Mouse (Mus musculus) gastrocnemius, adult 2 months (tissue): Measurements from ENCODE around the gene Fen1. TPM values are rescaled to one million over a fixed set of nuclear protein-coding genes. Genes with fewer than 3 reads are reported as not detected.
A peak's percentile ranks its signal among the peaks of the same experiment; 100 is the strongest.

Experiments
- DNase-seq: peaks from one replicate; pipeline ENCODE4 v3.0.0; 2022
- H3K27ac ChIP-seq: fragments of 200-600 bp; 2 replicates; pipeline ENCODE4 v1.8.1; 2022; ENCODE audit warnings: mild to moderate bottlenecking
- H3K4me3 ChIP-seq: fragments of 200-600 bp; 2 replicates; pipeline ENCODE4 v1.8.1; 2022; ENCODE audit warnings: mild to moderate bottlenecking, moderate library complexity
- CTCF ChIP-seq: fragments of 200-600 bp; IDR thresholded peaks from 2 replicates; pipeline ENCODE4 v1.8.1; 2022; ENCODE audit warnings: antibody characterized with exemption, mild to moderate bottlenecking, moderate library complexity
- intact Hi-C: fragments of 180-260 bp; cut with DNase I; formaldehyde crosslinking; loops from one replicate; pipeline ENCODE4 v1.15.1; 2025
- long read RNA-seq, 2 experiments: library from polyadenylated mRNA; stranded (forward); transcript quantifications; one replicate each; pipeline ENCODE4 v2.0.0; 2021
- total RNA-seq, 2 experiments: library from RNA; stranded (reverse); gene quantifications; 2 replicates each; pipeline ENCODE4 v1.2.3; 2021

The Fen1 gene
- 1 to 10 TPM; 4.0 to 4.3 TPM for total RNA-seq
- long read RNA-seq, experiment 1, transcript Fen1-201 (2 exons, 2,341 nt) = major isoform, 12 of 18 reads
- long read RNA-seq, experiment 1, partial matches to known transcripts = 0 of 18 reads
- long read RNA-seq, experiment 1, other reads (novel, unspliced or antisense) = 1 of 18 reads
- long read RNA-seq, experiment 2, transcript Fen1-201 (2 exons, 2,341 nt) = major isoform, 10 of 15 reads
- long read RNA-seq, experiment 2, partial matches to known transcripts = 0 of 15 reads
- long read RNA-seq, experiment 2, other reads (novel, unspliced or antisense) = 0 of 15 reads

DNA sequence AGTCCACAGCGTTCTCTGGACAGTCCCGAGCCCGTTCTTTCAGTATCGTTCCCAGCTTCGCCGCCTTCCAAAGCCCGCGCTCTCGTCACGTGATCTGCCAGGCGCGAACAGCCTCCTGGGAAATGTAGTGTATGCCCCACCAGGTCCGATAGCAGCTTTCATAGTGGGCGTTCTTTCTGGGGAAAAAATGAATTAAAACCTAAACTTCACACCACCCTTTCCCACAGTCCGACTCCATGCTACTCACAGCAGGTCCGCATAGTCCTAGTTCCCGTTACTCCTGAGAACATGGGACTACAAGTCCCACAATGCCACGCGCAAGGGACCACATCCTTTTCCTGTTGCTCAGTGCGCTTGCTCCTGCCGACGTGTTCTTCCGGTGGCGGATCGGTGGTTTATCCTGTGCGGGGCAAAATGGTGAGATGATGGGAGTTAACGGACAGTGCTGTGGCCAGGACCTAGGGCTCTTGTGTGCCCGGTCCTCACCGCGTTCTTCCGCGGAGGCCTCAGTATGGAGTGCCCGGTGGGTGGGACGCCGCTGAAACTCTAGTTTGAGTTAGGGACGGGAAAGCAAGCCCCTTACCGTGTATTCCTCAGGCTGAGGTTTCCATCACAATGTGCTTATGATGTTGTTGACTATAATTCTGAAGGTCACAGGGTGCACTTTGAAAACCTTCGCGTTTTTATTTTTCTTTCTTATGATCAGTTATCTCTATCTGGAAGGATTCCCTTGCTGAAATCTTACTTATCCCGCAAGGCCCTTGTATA, at the start of gene Fen1, which contains the start of gene Tmem258:
Gene Fen1, minus strand, starts transcription at position 322 of the 768 bp plus-strand sequence.
Gene Tmem258, plus strand, starts transcription at position 167 of the 768 bp plus-strand sequence.
- no peak for TF ChIP-seq CTCF
- H3K27ac ChIP-seq = peak within 1 kb of the TSS; percentile 97
- DNase-seq = peak; percentile 91
- intact Hi-C loops = no loop called here
- peak within 1 kb of the TSS; percentile 85 for H3K4me3 ChIP-seq

GRCm38 (mm10) chr19:10248128-10248527, 44.2 kb upstream of the Fen1 start:
- Histone ChIP-seq H3K27ac (no peak overlapping the region), H3K4me3 (no peak overlapping the region)
- intact Hi-C loops = no loop called here
- TF ChIP-seq CTCF = no peak
- no peak for DNase-seq

DNA sequence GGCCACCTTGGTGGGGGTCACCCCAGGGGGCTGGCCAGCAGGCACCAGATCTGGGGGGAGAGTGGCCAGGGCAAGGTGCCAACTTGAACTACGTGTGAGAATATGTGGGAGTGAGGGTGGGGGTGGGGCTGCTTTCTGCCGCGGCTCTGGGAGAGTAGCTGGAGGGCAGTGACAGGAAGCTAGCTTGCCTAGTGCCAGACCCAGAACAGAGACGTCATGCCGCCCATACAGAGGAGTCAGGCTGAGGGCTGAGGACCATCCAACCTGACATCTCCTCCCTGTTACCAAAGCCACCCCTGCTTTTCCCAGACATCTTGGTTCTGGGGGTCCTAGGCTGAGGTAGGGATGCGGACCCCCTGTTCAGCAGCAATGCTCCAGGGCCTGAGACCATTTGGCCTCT, 43.2 kb upstream of the Fen1 start:
- Histone ChIP-seq H3K27ac (no peak overlapping the region), H3K4me3 (no peak overlapping the region)
- no peak for DNase-seq
- intact Hi-C loops = no loop called here
- TF ChIP-seq CTCF = no peak

DNA sequence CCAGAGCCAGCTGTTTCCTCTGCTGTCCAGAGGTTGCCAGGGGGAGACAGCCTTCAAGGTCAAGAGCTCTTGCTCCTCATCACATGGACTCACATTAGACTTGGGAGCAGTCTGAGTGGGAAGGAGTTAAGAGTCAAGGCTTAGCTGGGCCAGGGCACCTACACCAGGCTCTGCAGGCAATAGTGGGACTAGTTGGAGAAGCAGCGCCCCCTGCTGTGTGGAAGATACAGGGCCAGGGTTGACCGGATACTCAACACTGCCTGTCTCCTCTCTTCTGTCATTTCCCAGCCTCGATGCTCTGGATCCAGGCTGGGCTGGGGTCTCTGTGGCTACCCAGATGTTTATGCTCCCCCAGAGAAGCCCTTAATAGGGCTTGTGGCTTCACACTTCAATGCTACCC, 40.2 kb upstream of the Fen1 start:
- peak; percentile 58 for TF ChIP-seq CTCF
- Histone ChIP-seq H3K27ac (no peak overlapping the region), H3K4me3 (no peak overlapping the region)
- intact Hi-C loops = no loop called here
- peak; percentile 52 for DNase-seq

DNA sequence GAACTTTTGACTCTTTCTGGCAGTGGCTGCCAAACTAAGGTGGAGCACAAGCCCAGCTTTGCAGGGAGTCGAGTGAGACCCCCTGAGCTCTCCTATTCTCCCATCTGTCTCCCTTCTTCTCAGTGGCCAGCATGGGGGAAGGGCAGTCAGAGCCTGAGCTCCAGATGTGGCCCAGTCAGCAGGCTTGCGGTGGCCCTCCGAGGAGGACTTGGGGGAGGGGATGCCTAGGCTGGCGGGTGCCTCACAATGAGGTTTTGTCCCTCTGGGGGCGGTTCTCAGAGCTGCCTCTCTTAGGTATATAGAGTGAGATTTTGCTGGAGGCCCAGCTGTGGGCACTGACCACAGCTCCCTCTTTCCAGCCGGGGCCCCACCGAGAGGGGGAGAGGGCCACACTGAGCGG, 38.9 kb upstream of the Fen1 start:
- DNase-seq = no peak
- intact Hi-C loops = no loop called here
- TF ChIP-seq CTCF = no peak
- Histone ChIP-seq H3K27ac (no peak overlapping the region), H3K4me3 (no peak overlapping the region)

DNA sequence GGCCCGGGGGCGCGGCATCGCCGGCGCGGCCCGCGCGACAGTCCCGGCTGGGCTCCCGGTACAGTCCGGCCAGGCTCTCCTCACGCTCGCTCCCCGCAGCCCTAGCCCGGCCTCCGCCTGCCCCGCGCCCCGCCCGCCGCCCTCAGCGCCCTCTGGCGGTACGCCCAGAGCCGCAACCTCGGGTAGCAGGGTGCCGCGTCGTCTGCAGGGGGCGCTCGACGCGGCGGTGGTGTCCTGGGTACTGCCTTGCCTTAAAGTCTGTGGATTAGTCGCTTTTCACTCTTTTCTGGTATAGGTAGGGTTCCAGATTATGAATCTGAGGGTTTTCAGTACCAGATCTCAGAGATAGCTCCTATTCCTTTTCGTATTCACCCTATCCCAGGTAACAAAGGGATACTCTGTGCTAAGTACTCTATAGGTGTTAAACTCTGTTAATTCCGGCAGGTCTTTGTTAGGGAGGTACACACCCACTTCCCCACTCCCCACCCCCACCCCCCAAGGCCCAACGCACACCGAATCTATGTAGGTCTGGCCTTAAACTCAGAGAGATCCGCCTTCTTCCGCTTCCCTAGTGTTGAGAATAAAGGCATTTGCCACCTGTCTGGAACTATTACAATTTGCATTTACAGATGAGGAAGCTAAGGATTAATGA, 36.8 kb upstream of the Fen1 start, which contains the start of gene Myrf:
Gene Myrf, minus strand, starts transcription at position 95 of the 652 bp plus-strand sequence.
- peak; percentile 88 for DNase-seq
- intact Hi-C loops = no loop called here
- Histone ChIP-seq H3K4me3 (peak within 1 kb of the TSS; percentile 67), H3K27ac (no peak within 1 kb of the TSS)
- TF ChIP-seq CTCF = peak; percentile 97

GRCm38 (mm10) chr19:10239975-10240653, 36.1 kb upstream of the Fen1 start:
- intact Hi-C loops = no loop called here
- H3K27ac ChIP-seq = no peak overlapping the region

GRCm38 (mm10) chr19:10239419-10239818, 35.5 kb upstream of the Fen1 start:
- intact Hi-C loops = no loop called here
- Histone ChIP-seq H3K27ac (no peak overlapping the region), H3K4me3 (no peak overlapping the region)
- TF ChIP-seq CTCF = no peak
- DNase-seq = no peak

More at GRCm38 (mm10) chr19:10239975-10240653, 36.1 kb upstream of the Fen1 start:
- peak overlapping the region; percentile 67 for H3K4me3 ChIP-seq
- TF ChIP-seq CTCF = no peak
- DNase-seq = no peak

DNA sequence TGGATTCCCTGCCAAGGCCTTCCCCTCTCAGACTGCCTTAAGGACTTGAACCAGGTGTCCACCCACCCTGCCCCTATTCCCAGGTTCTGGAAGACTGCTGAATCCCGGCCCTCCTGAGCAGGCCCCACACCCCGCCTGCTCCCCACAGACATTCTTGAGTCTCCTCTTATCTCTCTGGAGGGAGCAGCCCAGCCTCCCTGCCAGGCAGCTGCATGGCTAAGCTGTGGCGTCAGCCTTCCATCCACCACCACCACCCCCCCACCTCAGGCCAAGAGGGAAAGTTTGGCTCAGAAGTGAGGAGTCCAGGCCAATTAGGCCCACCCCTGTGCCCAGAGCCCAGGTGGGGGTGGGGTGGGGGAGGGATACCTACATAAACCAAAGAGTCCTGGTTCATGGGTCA, 34.5 kb upstream of the Fen1 start:
- H3K4me3 ChIP-seq = no peak overlapping the region
- intact Hi-C loops = no loop called here
- H3K27ac ChIP-seq = no peak overlapping the region
- no peak for TF ChIP-seq CTCF
- DNase-seq = no peak

GRCm38 (mm10) chr19:10235784-10236565, 32.0 kb upstream of the Fen1 start:
- intact Hi-C loops = no loop called here
- H3K27ac ChIP-seq = no peak overlapping the region
- no peak for DNase-seq
- TF ChIP-seq CTCF = no peak
- H3K4me3 ChIP-seq = no peak overlapping the region

GRCm38 (mm10) chr19:10232327-10233017, 28.5 kb upstream of the Fen1 start:
- no peak overlapping the region for H3K4me3 ChIP-seq
- TF ChIP-seq CTCF = no peak
- intact Hi-C loops = no loop called here
- no peak overlapping the region for H3K27ac ChIP-seq
- no peak for DNase-seq
